Mouse (Mus musculus): ENCODE measurements at regions not wholly inside any gene's neighbourhood (a gene's known extent, or its start where the extent isn't known, plus 50 kb on each side); places are given as distances from the start of the nearest gene placed in this dataset.

GRCm38 (mm10) chr11:44046083-44046482 lies 145.1 kb upstream of the Adra1b start:
- TF ChIP-seq CTCF (IDR thresholded peaks at IDR 0.05; ENCODE audit: extremely low read depth, insufficient read depth, low read length), result no peak
- no peak for TF ChIP-seq POLR2A (IDR thresholded peaks at IDR 0.05; ENCODE audit: extremely low read depth, insufficient read depth, low read length)
